Mouse (Mus musculus): ENCODE measurements around the gene Rgl2.
"Not testable (repeated sequence)": the region's sequence is repeated elsewhere in the genome, so short reads cannot be mapped to it uniquely, and the experiment has no call there.

The Rgl2 gene

DNA sequence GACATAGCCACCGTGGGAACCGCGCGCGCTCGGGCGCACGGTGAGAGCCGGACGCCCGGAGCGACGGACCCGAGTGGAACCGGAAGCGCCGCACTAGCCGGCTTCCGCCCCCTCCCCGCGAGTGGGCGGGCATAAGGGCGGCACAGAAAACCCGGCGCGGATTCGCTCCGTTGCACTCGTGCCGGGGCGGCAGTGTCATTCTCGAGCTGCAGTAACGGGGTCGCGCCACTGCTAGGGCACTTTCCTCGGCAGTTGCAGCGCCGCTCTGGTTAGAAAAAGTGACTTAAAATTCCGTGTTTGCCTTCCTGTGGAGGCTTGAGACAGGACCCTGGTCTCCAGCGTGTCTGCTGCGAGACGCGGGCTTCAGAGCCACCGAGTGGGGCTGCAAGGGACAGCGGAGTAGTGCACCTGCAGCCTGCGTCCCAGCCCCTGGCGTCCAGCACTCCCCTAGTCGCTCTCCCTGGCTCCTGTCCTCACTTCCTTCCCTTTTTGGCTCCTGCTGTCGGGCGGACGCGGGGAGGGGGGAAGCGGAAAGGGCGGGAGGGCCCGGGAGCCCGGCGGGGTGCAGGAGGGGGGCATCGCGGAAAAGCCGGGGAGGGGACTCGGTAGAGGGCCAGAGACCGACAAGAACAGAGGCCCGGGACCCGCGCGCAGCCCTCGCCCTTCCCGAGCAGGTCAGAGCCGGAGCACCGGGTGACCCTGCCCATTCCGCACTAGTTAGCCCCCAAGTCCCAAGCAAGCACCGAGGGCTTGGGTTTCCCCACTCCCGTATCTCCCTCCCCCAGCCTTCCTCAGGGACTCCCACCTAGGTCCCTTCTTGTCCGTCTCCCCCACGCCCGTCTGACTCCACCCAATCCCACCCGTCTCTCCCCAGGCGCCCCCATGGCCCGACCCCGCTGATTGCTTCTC lies at the start of gene Rgl2:
Gene Rgl2 (plus strand): TSS at position 173 of the 909 bp plus-strand sequence.
- DNase-seq = peak; percentile 94

DNA sequence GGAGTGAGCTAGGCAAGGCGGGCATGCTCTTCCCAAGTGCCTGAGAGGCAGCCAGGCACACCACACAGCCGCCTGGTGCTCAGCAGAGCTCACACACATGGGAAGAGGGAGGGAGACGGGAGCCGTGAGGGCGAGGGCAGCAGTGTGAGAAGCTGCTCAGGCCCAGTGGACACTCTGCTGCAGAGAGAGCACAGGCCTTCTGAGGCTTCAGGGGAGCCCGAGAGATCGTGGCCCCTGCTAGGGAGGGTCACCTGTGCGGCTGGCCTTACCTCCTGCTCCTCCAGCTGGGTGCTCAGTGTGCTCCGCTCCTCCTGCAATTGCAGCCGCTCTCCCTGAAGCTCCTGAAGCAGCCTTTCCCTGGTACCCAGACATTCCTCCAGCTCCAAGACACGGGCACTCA lies 45.0 kb upstream of the Rgl2 start:
- not testable (repeated sequence) for DNase-seq

- not testable (repeated sequence) for DNase-seq
These were observed 41.5 kb upstream of the Rgl2 start for GRCm38 (mm10) chr17:33887802-33888201.

DNA sequence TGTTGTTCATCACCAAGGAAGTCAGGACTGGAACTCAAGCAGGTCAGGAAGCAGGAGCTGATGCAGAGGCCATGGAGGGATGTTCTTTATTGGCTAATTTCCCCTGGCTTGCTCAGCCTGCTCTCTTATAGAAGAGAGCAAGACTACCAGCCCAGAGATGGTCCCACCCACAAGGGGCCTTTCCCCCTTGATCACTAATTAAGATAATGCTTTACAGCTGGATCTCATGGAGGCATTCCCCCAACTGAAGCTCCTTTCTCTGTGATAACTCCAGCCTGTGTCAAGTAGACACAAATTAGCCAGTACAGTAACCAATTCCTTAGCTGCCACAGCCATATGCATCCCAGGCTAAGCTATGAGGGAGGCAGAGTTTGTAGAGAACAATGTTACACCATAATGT lies 41.1 kb upstream of the Rgl2 start:
- not testable (repeated sequence) for DNase-seq

DNA sequence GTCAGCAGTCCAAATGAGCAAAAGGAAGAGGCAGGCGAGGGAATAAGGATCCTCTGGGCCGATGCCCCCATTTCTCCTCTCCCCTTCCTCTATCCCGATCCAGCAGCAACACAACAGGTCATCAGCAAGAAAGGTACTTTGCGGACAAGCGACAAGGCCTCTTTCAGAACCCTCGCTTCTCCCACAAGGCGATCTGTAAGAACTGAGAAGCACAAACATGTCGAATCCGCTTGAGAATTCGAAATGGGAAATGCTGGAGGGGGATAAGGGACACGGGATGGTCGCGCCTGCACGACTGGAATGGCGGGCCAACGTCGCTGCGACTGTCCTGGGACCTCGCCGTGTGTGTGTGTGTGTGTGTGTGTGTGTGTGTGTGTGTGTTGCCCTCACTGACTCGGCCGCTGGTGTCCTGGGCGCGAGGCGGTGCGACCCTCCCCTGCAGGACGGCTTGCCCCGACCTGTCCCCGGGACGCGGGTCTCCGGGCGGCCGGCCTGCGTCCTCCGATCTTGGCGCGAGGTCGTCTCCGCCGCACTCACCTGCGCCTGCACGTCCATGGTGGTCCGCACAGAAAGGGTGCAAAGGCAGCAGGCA lies 39.3 kb upstream of the Rgl2 start:
- not testable (repeated sequence) for DNase-seq

DNA sequence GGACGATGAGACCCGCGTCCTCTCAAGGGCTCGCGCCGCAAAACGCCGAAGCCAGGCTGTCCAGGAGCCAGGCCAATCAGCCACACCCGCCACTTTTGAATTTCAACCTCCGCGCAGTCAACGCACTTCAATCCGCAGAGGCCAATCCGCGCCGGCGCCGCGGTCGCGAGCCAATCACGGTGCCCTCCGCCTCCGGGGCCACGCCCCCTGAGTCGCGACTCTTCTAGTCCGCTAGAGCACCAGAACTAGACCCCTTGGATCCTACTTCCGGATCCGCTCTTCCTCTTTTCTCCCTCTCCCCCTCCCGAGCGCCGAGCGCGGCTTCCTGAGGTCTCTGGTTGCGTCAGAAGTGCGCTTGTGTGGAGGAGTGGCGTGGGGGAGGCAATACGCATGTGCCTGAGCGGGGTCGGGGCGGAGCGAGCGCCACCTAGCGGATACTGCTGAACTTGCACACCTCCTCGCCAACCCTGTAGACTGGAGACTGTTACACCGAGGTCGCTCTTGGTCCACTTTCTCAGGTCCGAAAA lies 38.7 kb upstream of the Rgl2 start, which contains the start of gene Kifc1:
Gene Kifc1 (minus strand): TSS at position 129 of the 527 bp plus-strand sequence.
- DNase-seq = peak; percentile 98

DNA sequence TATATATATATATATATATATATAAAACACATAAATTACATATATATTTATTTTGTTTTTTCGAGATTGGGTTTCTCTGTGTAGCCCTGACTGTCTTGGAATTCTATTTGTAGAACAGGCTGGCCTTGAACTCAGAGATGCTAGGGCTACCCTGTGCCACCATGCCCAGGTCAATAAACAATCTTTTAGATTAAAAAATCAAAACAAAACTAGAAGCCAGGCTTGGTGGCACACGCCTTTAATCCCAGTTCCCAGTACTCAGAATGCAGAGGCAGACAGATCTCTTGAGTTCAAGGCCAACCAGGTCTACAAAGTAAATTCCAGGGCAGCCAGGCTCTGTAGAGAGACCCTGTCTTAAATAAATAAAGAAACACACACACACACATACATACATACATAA lies 38.0 kb upstream of the Rgl2 start:
- DNase-seq = no peak

DNA sequence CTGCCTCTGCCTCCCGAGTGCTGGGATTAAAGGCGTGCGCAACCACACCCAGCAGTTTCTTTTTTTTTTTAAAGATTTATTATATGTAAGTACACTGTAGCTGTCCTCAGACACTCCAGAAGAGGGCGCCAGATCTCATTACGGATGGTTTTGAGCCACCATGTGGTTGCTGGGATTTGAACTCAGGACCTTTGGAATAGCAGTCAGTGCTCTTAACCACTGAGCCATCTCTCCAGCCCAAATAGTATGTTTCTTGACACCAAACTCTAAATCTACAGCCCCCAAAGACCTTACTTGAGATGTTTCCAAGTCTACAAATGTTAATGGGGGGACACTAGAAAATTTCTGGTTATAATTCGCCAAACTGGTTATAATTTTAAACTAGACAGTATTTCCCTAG lies 37.5 kb upstream of the Rgl2 start:
- DNase-seq = not testable (repeated sequence)

DNA sequence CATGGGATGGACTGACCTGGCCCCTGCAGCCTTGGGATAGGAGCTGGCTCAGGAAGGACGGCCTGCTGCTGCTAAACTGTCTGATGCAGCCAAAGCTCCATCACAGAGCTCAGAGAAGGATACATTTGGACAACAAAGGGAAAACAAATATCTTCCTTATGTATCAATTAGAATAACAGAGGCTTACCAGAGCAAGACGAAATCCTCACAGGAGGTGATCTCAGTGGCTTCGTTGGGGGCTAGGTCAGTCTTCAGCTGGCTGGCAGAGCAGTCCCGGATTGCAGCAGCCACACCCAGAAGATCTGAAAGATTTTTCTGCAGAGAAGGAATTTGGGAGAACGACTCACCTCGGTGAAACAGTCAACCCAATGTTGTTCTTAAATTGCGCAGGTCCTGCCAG lies 36.9 kb upstream of the Rgl2 start:
- no peak for DNase-seq

DNA sequence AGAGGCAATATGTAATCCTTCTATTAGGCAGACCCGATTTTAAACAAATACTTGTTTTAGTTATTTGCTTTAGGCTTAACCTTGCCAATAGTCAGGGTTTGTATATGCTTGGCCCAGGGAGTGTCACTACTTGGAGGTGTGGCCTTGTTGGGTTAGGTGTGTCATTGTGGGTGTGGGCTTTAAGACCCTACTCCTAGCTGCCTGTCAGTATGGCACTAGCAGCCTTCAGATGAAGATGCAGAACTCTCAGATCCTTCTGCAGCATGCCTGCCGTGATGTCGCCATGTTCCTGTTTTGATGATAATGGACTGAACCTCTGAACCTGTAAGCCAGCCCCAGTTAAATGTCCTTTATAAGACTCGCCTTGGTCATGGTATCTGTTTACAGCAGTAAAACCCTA lies 36.3 kb upstream of the Rgl2 start:
- not testable (repeated sequence) for DNase-seq

- peak; percentile 77 for DNase-seq
These were observed 32.1 kb upstream of the Rgl2 start for GRCm38 (mm10) chr17:33897114-33897794.

DNA sequence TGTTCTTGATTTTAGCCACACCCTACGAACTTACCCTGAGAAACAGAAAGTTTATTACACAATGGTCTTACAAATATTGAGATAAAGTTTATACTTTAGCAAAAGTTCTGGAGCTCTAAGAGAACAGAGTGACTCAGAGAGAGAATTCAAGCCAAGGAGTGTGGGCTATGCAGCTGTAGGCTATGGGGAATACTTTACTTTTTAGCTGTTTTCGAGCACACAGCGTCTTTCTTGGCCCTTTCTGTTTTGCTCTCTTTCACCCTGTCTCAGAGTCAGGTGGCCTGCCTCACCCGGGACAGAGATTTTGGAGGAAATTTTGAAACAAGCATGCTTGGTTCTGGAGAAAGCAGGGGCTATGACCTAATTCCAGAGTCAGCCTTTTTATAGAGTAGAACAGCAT lies 31.1 kb upstream of the Rgl2 start:
- DNase-seq = not testable (repeated sequence)

- DNase-seq = peak; percentile 68
These were observed 29.7 kb upstream of the Rgl2 start for GRCm38 (mm10) chr17:33899642-33900041.

GRCm38 (mm10) chr17:33900281-33900988 lies 28.9 kb upstream of the Rgl2 start:
- peak; percentile 58 for DNase-seq

DNA sequence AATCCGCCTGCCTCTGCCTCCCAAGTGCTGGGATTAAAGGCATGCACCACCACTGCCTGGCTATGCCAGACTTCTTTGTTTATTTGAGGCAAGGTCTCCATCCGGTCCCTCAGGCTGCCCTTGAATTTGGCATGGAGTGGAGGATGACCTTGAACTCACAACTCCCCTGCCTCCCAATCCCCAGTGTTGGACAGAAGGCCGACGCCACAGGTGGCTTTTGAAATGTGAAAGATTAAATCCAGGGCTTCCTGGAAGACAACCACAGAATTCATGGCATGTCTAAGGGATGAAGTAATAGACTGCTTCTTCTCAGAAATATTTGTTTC lies 28.4 kb upstream of the Rgl2 start:
- DNase-seq = no peak

GRCm38 (mm10) chr17:33901653-33902052 lies 27.7 kb upstream of the Rgl2 start:
- no peak for DNase-seq

- no peak for DNase-seq
These were observed 27.3 kb upstream of the Rgl2 start for GRCm38 (mm10) chr17:33902079-33902478.

DNA sequence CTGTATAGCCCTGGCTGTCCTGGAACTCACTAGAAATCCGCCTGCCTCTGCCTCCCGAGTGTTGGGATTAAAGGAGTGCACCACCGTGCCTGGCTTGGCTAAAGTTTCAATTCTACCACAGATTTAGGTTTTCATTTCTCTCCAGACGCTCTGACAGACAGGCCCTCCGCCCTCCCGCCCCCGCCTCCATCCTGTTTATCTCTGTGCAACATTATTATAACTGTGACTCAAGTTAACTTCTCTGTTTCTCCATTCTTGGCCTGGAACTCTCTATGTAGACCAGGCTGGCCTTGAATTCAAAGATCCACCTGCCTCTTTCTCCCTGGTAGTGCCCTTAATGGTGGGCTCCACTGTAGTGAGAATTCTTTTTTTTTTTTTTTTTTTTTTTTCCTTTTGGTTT lies 26.9 kb upstream of the Rgl2 start:
- peak; percentile 68 for DNase-seq

DNA sequence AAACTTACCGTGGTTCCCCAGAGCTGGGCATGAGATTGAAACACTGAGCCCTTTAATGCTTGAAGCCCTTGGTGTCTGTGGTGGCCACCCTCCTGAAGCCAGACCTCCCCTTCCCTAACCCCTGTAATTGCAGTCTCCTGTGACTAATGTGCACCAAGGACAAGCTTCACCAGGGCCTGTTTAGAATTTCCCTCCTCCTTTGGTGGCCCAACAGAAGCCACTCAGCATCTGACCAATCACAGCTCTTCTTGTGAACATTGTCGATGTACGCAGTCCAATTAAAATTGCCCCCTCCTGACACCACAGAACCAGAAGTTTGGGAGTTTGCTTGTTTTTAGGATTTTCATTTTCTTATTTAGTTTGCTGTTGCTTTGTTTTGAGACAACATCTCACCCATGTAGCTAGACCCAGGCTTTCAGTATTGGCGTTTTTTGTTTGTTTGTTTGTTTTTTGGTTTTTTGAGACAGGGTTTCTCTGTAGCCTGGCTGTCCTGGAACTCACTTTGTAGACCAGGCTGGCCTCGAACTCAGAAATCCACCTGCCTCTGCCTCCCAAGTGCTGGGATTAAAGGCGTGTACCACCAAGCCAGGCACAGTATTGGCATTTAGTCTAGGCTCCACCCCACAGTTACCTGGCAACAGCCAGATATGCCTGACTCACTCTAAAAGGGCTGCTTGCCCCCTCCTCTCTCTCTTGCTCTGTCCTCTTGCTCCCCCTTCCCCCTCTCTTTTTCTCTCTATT lies 25.3 kb upstream of the Rgl2 start:
- DNase-seq = not testable (repeated sequence)

DNA sequence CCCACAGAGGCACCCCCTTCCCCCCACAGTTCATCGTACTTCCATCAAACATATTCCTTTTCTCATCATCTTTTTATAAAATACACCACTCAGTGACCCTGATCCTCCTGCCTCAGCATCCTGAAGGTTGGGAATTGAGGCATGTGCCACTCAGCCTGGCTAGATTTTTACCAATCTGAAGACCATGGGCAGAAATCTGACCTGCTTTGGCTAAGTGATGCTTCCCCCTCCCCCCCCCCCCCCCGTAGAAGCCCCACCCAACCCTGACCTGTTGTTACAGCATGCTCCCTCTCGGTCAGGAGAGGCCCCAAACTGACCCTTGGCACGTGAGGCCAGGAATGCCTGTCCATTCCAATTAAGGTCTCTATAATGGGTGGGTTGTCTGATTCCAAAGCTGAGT lies 24.5 kb upstream of the Rgl2 start, which contains the start of gene Platr17:
Gene Platr17 (plus strand): TSS at position 301 of the 400 bp plus-strand sequence.
- not testable (repeated sequence) for DNase-seq

DNA sequence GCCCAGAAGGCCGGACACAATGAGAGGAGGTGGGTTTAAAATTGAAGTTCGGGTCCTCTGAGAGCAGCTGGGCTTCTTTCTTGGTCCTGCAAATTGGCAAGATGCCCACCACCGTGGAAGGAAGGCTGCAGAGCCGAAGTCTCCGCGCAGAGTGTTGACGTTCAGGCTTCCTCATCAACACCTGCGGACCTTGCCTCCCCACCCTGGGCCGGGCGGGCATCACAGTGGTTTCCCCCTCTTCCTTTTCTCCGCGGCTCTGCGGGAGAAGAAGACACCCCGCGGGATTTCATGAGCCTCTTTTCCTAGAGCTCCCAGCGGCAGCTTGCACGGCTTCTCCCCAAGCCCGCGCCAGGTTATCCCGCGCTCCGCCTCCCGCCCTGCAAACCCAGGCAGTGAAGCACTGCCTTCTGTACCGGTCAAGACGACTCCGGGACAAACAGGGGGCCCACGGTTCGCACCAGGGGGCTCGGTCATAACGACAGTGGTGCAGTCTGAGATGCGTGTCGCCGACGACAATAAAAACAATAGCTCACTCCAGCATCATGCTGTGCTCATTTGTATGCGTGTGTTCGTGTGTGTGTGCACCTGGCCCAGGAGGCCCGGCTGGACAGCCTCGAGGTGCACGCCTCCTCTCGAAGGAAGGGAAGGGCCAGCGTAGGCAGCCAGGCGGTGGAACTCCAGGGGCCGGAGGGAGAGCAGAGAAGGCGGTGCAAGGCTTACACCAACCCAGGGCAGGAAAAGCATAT lies 20.8 kb upstream of the Rgl2 start:
- peak; percentile 59 for DNase-seq

Data from liver (tissue).